Mouse (Mus musculus): ENCODE results near the gene Shisal1. TPM values are rescaled to one million over a fixed set of nuclear protein-coding genes. Genes with fewer than 3 reads are reported as not detected.

The Shisal1 gene
- total RNA-seq, 2 experiments from 2014 or later: 0.79 to 1.9 TPM

DNA sequence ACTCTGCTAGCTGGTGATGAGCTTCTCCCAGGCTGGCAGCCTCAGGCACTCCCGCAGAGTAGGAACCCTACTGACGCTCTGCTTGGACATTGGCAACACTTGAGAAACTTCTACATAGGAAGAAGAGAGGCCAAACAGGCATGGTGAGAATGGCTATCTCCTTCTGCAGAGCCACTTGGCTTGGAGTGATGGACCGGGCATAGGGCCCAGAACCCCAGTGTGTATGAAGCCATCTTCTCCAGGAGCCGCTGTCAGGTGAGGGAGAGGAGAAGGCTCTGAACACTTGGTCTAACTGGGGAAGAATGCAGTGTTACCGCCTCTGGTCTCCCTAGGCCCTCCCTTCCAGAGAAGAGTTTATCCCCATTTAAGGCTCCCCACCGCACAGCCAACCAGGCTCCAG, 19.3 kb downstream of the Shisal1 start:
- DNase-seq: no peak

DNA sequence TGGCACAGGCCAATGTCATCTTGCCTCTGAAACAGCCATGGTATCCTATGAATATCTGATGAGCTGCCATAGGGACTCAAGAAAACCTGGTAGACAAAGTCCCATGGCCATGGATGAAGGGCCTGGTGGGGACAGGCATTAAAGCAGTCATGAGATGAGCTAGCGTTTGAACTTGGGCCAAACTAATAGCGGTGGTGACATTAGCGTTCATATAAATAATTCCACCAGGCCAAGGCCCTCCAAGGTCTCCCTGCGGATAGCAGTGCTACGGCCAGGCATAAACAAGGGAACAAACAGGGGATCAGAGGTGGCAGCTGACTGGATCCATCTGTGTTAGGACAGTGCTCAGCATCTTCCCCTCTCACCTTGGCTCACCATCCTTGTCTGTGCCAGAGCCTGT, 21.2 kb downstream of the Shisal1 start:
- DNase-seq: no peak

DNA sequence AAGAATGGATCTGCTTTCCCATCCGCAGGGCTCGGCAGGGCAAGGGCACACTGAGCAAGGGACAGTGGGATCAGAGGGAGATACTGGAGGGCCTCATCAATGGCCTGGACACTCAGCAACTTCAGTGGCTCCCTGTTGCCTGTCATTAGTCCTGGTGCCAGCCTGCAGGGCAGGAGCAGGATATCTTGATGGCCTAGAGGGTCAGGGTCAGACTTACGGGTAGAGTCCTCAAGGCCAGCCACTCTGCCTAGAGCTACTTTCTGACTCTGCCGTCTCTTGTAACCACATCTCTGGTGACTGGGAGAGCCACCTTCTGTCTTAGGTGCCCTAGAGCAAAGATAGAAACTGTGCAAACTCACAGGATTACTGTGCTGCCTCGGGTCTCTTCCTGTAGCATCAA, 23.1 kb downstream of the Shisal1 start:
- DNase-seq: no peak

DNA sequence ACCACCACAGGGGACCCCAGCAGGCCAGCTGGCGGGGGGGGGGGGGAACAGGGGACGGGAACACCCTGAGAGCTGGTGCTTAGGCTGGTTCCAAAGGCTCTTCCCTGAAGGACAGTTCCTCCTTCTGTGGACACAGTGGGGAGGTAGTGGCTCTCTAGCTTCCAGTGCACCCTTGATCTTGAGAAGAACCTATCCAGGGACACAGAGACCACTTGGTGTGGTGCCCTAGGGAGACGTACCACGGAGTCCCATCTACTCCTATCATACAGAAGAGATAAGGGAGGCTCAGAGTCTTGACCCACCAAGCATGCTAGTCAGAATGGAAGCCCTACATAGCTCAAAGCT, 28.7 kb downstream of the Shisal1 start:
- DNase-seq: no peak

DNA sequence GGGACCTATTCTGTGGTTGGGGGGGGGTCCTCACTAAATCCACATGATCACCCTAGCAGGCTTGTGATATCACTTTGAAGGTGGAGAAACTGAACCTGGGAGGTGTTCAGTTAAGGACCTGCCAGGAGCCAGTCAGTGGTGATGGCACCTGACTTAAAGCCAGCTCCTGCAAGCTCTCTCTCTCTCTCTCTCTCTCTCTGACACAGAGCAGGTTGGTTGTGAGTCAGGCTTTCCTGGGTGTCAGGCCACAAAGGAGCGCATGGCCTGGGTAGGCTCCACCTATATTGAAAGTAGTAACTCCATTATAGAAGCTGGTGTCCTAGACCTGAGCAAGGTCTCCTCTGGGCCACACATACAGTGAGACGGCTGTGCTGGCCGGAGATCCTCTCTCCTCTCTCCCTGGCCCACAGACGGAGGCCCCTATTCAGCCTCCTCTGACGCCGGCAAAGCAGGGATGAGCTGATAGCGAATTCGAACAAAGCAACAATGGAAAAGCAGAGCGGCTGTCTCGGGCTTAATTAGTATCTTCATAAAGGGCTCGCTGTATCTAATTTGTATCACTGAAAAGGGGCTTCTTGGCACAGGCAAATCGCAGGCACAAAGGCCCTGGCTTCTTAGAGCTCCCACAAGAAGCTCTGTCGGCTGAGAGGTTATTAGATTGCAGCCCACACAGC, 29.2 kb downstream of the Shisal1 start:
- no peak for DNase-seq

DNA sequence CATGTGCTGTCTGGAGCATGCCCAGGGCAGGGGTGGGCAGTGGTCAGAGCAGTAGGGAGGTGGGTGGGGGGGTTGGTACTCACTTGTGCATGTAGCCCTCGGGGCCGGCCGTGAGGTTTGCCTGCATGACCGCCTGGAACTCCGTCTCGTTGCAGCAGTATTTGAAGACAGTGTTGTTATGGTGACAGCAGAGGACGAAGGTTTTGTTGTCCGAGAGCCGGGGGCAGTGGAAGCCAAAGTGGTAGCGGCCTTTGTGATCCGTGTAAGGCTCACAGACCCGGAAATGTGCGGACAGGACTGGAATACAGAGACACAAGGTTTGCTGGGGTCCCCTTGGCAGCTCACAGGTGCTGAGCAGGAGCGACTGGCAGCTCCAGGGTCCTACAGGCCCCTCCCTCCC, 29.9 kb downstream of the Shisal1 start:
- DNase-seq: no peak

DNA sequence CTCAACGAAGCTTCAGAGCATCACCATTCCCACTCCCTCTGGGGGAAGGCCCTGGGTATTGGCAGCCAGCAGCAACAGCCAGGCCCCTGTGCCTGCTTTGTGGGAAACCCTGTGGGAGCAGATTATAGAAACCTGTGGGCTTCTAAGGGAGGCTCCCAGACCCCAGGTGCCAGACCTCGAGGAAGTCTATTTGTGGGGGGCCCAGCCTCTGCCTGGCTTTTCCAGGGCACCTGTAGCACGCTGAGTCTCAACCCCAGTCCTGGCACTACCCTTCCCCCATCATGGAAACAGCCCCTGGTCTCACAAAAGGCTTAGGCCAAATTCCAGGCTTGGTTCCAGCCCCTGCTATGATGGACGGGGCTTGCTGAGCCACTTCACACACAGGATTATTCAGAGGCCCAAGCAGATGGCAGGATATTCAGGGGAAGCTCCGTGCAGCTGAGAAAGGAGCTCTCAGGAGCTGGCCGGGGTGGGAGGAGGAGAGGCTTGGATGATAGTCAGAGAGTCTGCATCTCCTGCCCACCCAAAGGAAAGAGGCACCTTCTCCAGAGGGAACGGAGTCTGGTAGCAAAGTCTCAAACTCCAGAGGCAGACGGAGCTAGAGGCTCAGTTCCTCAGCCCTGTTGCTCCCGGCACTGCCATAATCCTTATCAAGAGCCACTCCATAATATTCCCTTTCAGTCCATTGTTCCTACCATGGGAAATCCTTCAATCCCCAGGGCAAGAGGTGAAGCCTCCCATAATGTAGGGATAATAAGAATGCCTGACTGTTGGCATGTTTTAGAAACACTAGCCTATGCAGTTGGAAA, 32.7 kb downstream of the Shisal1 start:
- no peak for DNase-seq

DNA sequence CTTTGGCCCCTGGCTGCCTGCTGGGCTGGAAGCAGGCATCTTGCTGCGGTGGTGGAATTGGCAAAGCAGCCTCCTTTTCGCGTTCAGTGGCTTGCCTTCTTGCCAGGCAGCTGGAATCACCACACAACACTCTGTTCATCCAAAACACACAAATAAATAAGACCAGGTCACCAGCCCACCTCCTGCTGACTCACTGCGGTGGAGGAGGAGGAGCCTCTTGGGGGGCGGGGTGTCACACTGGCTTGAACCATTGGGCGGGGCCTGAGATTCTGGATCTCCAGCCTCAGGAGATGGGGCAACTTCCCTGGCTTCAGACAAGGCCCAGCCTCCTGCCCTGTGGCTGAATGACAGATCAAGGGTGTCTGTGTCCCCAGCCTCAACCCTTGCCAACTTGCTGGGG, 34.5 kb downstream of the Shisal1 start:
- peak; percentile 61 for DNase-seq

DNA sequence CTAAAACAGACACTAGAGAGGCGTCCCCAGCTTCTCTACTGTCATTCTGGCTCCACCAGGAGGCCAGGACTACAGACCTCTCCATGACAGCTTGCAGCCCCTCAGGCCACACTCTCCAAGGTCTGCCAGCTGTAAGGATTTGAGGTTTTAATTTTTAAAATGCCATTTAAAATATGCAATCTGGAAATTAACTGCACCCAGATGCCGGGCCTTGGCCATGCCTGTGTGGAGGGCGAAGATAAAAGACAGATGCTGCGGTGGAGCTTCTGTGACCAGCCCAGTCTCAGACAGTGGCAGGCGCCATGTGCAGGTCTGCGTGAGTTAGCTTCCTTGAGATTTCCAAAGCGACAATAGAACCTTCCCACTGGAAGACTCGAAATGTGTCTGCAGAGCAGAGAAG, 36.8 kb downstream of the Shisal1 start:
- DNase-seq: no peak

DNA sequence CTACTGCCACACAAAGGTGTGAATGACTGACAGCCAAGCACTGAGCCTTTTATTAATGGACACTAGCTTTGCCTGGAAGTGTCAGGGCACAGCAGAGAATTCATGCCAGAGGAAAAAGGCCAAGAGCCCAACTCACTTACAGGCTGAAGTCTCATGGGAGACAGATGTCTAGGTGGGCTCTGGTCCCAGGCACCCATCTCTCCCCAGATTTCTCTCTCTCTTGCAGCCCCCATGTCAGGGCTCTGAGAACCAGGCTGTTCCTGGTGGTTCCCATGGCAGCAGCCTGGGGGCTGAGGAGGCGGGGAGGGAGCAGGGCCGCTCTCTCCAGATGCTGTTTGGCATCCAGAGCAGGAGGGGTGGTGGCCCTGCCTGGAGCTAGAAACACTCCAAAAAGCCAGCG, 38.3 kb downstream of the Shisal1 start:
- no peak for DNase-seq

DNA sequence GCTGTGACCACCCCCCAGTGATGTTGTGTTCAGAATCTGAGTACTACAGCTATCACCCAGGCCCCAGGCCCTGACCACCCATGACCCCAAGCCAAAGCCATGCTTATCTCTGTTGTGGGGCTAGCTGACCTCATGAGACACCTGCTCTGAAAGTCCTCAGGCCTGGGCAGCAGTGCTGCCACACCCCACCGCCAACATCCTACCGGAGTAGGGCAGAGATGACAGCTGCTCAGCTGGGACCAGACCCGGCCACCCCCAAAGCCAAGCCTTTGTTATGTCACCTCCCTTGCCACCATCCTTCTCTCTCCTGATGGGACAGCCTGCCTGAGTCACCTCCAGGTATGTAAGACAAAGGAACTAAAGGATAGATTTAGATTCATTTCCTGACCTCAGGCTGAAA, 41.1 kb downstream of the Shisal1 start:
- no peak for DNase-seq

DNA sequence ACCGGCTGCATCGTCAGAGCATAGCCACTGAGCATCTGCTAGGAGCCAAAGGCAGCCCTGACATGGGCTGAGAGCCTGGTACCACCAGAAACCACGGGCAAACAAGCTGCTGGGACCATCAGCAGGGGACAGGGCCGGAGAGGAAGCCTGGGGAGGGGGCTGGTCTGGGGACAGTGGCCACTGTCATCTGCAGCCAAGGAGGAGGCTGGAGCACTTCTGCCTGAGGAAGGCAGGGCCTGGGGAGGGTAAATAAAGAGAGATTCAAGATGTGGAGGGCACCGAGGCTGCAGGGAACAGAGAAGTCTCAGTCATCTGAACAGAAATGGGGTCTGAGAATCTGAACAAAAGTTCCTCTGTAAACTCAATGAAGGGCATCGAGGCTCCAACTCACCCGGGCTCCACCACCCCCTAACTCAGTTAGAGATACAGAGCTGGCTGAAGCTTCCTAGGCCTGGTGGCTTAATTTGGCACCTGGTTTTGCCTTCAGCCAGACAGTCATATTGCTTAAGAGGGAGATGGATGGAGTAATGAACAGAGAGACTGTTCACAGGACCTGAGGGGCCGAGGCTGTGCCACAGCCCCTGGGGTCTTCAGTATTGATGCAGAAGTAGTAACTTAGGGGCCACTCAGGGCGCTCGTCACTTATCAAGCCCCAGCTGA, 43.3 kb downstream of the Shisal1 start:
- DNase-seq: no peak

DNA sequence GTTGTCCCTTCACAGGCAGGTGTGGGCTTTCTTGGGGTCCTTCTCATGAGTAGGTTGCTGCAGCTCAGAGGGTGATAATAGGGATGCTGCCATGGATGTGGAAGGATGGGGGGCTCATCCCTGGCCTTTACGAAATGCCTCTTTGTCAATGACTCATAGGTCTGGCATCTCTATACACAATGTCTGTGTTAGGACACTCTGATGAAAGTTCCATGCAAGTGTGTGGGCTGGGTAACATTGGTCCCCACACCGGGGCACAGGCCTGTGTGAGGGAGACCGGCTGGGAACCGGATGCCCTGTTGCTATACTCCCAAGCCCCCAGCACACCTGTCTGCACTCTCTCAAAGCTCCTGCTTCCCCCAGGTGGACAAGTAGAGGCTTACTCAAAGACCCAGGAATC, 48.3 kb downstream of the Shisal1 start:
- DNase-seq: no peak

DNA sequence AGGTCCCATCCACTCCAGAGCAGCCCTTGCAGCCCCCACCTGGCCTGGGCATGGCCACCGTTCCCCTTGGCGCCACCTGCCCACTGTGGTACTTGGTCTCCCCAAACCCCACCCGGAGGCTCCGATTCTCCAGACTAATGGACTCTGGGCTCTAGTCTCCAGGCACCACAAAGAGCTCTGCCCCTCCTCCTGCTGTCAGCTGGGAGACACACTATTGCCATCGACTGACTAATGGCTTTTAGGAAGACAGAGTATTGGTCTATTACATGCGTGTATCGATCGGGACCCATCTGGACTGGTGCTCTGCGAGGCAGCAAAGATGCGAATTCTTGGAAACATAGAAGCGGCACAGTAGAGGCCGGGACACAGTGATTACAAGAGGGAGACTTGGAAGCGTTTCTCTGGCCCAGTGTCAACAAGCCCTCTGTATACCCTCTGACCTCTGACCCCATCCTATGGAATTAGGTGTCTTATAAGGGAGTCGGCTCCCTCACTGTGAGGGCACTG, 49.2 kb downstream of the Shisal1 start:
- DNase-seq: no peak

DNA sequence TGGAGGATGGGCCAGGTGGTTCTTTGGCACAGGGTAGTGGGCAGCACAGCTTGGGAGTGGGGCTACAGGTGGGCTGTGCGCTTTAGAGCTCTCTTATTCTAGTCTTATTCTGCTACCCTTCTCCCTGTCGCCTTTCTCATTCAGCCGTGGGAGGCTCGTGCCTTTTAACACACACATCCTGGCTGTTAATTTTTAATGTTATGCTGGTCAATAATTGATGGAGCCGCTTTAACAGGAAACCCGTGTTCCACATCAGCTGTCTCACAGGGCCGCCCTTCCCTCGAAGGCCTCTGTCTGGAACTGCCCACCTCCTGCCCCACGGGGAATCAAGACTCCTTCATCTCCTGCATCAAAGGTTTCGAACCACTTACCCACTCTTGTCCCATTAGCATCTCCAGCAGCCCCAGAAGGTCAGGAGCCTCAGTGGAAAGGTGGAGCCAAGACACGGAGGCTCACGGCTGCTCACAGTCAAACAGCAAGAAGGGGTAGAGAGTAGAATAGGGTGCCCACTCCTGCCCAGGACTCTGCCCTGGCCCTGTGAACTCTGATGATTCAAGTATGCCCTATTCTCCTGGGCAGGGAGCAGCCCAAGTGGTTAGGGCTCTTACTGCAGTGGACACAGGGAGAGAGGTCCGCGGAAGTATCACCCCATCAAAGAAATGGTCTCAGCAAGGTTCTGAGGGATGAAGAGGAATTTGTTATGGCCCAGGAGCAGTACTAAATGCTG, 51.4 kb downstream of the Shisal1 start:
- no peak for DNase-seq

DNA sequence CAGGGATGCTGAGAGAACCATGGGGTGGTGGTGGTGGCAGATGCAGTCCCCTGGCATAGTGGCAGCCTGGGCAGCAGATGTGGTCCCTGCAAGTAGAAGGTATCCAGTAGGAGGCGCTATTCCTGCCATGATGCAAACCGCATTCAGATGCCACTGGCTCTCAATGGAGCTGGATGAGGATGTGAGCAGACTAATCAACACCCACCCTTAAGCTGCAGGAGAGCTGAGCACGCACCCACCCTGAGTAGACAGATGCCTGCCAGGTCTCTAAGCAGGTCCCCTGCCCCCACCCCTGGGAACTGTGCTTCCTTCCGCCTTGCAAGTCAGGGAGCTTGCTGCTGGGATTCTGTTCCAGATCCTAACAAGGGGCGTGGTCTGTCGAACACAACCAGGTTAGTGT, 53.6 kb downstream of the Shisal1 start:
- no peak for DNase-seq

DNA sequence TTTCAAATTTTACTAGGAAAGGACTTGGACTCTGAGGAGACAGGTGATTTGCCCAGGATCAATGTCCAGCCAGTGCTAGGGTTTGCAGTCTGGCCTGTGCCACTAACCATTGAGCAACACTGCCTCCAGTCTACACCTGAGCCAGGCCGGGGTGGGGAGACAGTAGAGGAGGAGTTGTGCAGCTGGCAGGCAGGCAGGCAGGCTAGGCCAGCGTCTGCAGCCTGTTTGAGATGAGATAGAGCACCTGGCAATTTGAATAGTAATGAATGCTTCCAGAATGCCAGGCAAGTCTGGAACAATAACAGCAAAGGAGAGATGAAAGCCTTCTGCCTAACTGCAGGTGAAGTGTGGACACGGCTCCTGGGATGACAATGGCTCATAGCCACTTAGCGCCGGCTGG, 54.1 kb downstream of the Shisal1 start:
- DNase-seq: no peak

DNA sequence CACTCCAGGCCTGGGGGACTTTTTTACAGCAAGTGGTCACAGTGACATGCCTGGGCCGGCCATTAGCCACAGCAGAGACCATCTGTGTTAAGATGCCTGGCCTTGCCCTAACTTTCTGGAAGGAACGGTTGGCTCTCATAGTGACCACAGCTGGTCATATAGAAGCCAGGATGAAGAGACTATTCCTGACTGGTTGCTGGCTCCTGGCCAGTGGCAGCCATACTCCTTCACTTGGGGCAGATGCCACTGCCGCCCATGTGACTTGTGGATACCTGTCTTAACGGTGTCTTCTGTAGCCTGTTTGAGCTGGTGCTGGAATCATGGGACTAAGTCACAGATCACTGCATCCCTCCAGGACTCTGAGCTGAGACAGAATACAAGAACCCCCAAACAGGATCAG, 54.8 kb downstream of the Shisal1 start:
- DNase-seq: no peak

DNA sequence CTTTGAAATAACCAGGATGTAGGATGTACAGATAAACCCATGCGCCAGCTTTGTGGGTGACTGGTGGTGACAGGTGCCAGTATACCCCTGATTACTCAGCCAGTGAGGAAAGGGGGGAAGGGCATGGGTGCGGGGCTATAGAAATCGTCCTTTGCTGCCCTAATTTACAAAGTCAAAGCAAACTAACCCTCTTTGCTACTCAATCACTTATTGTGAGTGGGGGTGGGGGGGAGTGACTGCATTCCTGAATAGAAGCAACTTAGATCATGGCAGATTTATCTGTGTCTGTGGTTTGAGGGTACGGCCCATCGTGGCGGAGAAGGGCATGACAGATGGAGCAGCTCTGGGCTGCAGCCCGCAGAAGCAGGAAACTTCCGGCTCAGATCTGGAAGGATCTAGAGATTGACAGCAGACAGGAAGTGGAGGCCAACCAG, 58.2 kb downstream of the Shisal1 start:
- no peak for DNase-seq

DNA sequence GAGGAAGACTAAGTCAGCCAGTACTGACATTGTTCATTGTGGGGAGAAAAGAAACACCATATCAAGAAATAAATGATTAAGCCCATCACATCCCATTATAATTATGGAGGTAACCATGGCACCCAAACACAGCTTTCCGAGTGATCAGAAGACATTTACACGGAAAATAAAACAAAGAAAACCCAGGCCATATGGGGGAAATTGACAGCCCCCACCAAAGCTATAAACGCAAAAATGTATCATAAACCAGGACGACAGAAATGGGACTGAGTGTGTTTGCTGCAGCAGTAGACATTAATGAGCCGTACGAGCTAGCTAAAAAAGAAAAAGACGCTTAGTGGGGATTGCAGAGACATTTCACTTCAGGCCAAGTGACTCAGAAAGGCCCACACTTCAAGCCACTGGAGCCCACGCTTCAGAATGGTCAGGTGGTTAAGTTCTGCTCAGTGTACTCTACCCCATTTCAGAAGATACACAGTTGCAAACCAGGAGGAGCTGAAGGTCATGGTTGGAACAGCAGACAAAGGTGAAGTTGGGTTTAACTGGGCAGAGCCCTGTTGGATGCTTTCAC, 60.8 kb downstream of the Shisal1 start:
- DNase-seq: no peak

DNA sequence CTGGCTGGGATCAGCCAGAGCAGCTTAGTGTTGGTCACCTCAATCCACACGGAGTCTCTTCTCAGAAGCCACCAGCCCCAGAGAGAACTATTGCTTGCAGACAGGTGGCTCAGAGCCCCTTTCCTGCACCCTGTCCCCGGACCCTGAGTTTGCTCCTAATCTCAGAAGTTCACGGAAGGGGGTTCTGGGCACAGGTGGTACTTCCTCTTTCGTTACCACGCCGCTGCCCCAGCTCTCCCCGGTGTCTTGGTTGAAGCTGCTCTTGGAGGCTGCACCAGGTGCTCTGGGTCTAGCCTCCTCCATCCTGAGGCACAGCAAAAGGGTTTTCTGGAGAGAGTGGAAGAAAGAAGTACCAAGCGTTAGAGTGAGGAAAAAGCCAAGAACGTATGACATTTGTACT, 62.8 kb downstream of the Shisal1 start:
- DNase-seq: no peak

DNA sequence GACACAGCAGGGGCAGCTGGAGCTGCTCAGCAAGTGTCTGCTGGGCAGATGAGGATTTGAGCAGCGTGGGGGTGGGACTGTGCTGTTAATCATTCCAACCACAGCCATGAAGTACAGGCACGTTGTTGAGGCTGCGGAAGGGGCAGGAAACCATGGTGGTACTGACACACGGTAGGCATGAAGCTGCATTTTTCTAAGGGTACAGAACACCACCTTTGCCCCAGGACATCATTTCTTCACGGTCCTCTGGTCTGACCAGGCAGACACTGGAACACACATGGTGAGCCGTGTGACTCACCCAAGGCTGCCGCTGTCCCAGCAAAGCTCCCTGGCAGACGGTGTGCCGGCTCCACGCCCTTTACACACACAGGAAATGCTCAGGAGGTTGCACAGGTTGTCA, 66.7 kb downstream of the Shisal1 start:
- DNase-seq: no peak

Measured in gastrocnemius, postnatal 25 days (tissue).